Mouse (Mus musculus): ENCODE measurements around the gene Lemd1. TPM values are rescaled to one million over a fixed set of nuclear protein-coding genes. Genes with fewer than 3 reads are reported as not detected.

Gene Lemd1
- total RNA-seq, 2 experiments from 2014 or later, result not detected

DNA sequence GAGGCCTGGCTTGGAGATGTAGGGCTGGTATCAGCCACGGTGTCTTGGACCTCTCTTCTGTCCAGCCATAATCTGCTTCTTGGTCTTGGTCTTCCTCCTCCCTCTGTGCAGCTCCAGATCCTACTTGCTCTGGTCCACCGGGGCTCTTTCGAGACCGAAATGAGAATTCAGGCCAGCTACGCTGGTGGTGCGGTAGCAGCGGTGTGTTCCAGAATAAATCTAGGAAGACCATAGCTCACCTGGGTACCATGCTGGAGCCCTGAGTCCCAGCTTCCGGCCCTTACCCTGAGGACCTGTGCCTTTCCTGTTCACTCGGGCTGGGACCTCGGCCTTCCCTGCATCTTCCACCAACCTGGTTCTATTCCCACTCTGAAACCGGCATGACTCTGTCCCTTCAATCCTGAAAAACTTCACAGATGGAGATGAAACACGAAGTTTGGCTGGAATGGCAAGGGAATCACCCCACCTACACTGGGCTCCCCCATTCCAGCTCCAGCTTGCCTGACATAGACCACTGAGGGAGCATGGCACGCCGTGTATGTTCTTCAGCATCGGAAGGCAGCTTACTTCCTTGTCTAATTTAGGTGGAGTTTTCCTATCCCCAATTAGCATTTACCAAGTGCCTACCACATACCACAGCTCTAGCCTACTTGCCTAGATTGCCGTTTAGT is 7.3 kb downstream of the Lemd1 start:
- intact Hi-C loops (cut with DNase I; ENCODE audit: low total_unique reads), result no loop called here
- DNase-seq, result no peak

DNA sequence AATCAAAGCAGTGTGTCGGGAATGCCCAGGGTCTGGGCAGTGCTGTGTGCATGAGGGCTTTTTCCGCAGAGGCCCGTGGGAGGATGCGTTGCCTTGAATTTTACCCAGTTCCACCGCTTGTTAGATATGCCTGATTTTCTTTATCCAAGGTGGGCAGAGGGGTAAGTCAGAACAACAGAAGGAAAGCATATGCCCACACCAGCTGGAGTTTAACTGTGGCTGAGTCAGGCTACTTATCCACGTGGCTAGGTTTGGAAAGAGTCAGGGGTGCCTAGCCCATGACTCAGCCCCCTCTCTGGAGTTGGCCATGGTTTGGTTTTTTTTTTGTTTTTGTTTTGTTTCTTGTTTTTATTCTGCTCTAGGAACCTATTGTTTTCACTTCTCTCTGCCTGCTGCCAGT is 8.0 kb downstream of the Lemd1 start:
- no peak for DNase-seq

GRCm38 (mm10) chr1:132199934-132200333 is 8.7 kb downstream of the Lemd1 start:
- intact Hi-C loops (cut with DNase I; ENCODE audit: low total_unique reads), result no loop called here
- DNase-seq, result no peak

More for the DNA sequence above, 8.0 kb downstream of the Lemd1 start:
- intact Hi-C loops (cut with DNase I; ENCODE audit: low total_unique reads), result no loop called here

- no peak for DNase-seq
- intact Hi-C loops (cut with DNase I; ENCODE audit: low total_unique reads), result no loop called here
Measured at GRCm38 (mm10) chr1:132200562-132201510, 9.6 kb downstream of the Lemd1 start.

DNA sequence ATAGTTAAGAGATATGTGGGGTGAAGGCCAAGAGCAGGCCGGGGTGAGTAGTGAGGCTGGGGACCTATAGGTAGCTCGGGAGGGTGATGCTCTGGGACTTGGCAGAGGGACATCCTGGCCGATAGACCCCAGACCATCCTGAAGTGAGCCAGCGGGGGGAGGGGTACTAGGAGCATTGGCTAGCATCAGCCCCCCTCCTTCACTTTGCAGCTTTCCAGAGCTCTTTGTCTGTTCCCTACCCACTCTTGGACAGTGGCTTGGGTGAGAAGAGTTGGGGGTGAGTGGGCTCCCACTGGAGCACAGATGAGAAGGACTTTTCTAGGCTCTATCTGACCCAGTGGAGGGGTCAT is 10.3 kb downstream of the Lemd1 start:
- DNase-seq, result no peak
- intact Hi-C loops (cut with DNase I; ENCODE audit: low total_unique reads), result no loop called here

- DNase-seq, result no peak
- intact Hi-C loops (cut with DNase I; ENCODE audit: low total_unique reads), result no loop called here
Measured at GRCm38 (mm10) chr1:132201936-132202335, 10.7 kb downstream of the Lemd1 start.

DNA sequence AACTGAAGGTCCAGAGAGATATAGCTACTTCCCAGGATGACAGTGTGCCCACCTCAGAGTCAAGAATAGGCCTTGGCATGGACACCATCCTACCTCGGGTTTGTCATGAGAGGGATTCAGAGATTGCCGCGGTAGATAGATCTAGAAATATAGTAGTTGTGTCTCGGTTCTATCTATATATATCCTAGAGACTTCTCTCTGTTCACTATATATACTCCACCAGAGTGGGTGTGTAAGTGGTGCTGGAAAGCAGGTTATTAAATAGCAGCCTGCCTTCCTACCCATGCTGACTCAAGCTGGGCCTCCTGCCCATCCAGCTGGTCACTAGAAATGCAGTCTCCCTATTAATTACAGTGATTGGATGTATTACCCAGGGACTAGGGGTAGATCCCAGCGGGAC is 11.5 kb downstream of the Lemd1 start:
- no peak for DNase-seq
- intact Hi-C loops (cut with DNase I; ENCODE audit: low total_unique reads), result no loop called here

DNA sequence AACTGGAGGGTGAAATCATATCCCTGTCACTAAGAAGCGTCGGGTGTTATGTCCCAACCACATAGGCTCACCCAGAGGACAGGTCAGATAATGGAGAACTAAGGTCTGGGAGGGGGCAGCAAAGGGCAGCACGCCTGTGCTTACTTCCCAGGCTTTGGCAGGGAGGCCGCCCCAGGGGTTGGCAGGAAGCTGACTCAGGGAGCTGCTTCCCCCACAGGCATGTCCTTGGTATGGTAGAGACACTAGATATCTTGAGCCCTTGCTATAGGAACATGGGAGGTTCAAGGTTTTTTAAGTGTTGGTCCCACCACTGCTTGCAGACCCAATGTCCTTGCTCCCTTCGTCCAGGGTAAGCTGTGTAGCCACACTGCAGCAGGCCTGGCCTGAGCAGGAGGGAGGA is 14.7 kb downstream of the Lemd1 start:
- intact Hi-C loops (cut with DNase I; ENCODE audit: low total_unique reads), result no loop called here
- no peak for DNase-seq

- no peak for DNase-seq
- intact Hi-C loops (cut with DNase I; ENCODE audit: low total_unique reads), result no loop called here
Measured at GRCm38 (mm10) chr1:132206828-132207227, 15.6 kb downstream of the Lemd1 start.

DNA sequence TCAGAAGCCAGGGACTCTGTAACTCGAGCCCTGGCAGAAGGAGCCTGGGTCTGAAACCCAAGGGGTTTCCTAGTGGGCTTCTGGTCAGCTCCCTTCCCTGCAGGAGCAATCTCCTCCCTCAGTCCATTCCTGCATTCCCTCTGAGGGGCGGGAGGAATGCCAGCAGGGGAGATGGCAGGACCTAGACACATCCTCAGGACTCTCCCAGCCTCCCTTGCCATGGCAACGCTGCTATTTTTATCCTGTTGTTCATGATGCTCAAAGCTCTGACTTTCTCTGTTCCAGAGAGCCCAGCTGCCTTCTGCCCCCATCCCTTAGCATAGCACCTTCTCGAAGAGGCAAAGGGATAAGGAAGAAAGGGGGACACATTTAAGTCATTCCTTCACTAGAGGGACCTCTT is 16.9 kb downstream of the Lemd1 start:
- peak; percentile 27 for DNase-seq
- intact Hi-C loops (cut with DNase I; ENCODE audit: low total_unique reads), result no loop called here

DNA sequence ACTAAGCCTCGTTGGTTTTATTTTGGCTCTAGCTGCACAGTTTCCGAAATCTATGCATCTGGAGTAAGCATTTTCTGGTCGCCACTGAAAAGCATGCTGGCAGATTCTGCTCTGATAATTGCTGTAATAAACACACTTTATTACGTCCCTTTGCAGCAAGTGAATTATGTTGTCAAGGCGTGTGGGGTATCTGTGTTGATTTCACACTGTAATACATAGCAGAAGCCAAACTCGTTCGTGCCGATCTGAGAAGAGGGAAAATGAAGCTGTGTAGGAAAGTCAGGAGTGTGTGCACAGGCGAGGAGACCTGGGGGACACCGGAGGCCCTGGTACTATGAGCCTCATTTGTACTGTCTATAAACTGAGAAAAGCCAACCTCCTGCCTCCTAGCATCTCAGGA is 18.2 kb downstream of the Lemd1 start:
- no peak for DNase-seq
- intact Hi-C loops (cut with DNase I; ENCODE audit: low total_unique reads), result no loop called here

DNA sequence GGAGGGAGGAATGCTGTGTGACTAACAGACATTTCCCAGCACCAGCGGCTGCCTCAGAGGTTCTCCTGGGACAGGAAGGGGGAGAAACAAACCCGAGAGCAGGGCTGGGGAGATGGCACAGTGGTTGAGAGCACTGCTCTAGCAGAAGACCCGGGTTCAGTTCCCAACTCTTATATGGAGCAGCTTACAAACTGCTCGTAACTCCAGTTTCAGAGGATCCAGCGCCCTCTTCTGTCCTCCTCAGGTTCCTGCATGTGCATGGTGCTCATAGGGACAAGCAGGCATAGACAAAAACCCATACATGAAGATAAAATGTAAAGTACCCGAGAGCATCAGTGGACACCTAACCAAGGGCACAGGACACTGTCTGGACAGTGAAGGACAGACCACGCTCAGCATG is 19.7 kb downstream of the Lemd1 start:
- no peak for DNase-seq
- intact Hi-C loops (cut with DNase I; ENCODE audit: low total_unique reads), result no loop called here

DNA sequence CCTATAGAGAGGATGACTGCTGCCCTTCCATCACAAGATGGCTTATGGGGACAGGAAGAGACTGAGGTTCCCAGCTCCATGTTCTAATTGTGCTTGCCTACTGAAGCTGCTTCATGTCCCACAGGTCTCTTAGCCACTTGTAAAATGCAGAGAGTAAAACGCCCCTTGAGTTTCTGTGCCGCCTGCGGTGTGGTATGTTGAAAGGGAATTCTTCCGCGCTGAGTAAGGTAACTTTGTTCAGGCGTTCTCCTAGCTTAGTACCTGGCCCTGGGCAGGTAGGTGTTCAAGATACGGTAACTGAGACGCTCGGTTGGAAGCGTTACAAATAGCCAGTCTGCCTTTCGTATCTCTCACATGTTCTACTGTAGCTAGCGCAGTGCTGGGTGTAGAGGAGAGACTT is 20.4 kb downstream of the Lemd1 start:
- DNase-seq, result no peak
- intact Hi-C loops (cut with DNase I; ENCODE audit: low total_unique reads), result no loop called here

DNA sequence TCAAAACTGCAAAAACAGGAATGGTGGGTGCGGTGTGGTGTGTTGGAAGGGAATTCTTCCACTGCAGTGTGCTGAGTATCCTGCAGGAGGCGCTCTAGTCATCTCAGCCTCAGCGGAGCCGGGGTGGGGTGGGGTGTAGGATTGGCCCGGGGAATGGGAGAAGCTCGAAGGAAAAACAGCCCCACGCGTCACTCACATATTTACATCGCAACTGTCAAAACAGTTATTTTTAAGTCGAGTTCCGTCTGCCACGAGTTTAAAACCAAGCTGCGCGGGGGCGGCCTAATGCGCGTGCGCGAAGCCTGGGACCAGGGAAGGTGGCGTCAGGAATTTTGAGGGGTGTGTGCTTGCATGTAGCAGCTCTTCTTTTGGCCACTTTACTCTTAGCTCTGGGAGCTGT is 21.0 kb downstream of the Lemd1 start:
- DNase-seq, result peak; percentile 48
- intact Hi-C loops (cut with DNase I; ENCODE audit: low total_unique reads), result no loop called here

DNA sequence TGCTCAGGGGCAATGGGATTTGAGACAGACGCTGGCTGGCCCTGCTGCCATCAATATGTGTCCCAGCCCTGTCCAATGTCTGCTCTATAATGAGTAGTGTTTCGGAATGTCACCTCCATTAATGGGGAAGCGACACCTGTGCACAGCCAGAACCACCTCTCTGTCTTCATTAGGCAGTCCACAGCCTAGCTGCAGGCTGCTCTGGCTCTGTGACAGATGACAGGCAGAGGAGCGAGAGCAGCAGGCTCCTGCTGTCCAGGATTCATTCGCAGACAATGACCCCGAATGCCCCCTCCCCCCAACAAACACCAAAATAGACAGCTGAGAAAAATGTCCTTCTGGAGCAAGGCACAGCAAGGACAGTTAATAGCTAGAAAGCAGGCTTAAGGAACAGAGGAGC is 21.8 kb downstream of the Lemd1 start:
- intact Hi-C loops (cut with DNase I; ENCODE audit: low total_unique reads), result no loop called here
- DNase-seq, result no peak

DNA sequence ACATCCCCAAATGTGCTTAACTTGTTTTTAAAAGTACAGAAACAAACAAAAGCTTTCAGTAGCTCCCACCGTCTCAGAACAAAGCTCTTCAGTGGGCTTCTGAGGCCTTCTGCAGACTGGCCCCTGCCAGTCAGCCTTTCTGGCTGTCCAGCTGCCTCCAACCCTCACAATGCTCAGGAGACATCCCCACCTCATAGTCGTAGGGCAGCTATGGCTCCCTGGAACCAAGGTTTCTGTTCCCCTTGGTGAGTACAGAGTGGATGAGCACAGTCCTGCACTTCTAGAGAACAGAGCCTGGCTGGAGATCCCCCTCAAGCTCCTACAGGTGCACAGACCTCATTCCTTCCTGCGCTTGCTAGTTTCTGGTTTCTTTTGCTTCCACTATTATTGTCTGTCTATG is 25.0 kb downstream of the Lemd1 start:
- no peak for DNase-seq
- intact Hi-C loops (cut with DNase I; ENCODE audit: low total_unique reads), result no loop called here

DNA sequence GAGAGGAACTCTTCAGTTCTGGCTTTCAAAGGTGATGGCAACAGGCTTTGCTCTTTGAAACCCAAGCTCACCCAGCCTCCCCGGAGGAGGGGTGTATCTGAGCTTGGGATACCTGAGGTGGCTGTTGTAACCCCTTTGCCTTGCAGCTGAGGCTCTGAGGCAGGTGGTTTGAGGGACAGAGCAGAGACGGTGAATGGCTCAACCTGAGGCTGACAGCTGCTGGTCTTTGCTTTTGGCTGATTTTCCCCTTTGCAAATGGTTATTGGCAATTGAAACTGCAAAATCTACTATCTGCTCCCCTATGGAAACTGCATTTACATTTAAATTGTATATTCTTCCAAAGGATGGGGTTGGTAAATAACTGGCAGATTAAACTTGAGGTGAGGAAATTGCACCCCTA is 30.4 kb downstream of the Lemd1 start:
- intact Hi-C loops (cut with DNase I; ENCODE audit: low total_unique reads), result no loop called here
- no peak for DNase-seq

DNA sequence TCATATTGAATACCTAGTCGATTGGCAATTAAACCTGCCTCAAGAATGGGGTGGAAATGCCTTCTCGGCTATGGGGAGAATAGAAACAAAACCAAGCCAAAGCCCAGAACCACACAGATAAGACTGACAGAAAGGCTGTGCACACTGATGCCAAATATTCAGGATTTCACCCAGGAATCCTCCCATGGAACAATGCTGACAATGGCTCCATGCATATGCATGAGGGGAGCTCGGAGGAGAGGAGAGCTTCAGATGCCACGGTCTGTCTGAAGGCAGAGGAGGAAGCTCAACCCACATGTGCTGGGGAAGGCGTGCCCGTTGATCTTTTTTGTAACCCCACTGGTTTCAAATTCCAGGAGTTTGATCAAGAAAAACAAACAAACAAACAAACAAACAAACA is 30.9 kb downstream of the Lemd1 start:
- no peak for DNase-seq
- intact Hi-C loops (cut with DNase I; ENCODE audit: low total_unique reads), result no loop called here

DNA sequence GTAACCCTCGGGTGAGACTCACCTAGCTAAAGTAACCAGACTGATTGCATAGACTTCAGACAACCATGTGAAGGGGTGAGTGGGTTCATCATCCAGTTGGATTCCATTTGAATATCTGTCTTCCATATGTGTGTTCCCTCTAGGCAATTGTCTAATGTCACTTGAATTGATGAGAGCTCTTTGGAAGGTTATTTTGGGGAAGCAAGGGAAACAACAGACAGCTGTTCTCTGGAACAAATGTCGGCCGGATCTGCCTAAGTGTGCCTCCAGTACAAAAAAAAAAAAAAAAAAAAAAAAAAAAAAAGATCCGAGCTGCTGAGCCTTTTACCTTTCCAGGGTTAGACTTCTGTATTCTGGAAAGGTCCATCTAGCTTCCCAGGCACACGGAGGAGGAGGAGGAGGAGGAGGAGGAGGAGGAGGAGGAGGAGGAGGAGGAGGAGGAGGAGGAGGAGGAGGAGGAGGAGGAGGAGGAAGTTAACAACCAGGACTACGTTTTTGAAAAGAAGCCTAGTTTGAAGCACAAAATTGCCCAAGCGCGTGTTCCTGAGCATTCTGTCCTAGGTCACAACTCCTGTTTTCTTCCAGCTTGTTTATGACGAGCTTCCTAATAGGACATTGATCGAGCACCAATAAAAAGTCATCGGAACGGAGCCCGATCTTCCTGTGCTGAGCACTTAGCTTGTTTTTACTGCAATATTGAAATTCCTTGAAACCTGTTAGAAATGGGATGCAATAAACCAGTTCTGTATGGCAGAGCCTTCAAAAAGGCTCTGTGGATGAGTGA is 35.3 kb downstream of the Lemd1 start:
- no peak for DNase-seq
- intact Hi-C loops (cut with DNase I; ENCODE audit: low total_unique reads), result no loop called here

DNA sequence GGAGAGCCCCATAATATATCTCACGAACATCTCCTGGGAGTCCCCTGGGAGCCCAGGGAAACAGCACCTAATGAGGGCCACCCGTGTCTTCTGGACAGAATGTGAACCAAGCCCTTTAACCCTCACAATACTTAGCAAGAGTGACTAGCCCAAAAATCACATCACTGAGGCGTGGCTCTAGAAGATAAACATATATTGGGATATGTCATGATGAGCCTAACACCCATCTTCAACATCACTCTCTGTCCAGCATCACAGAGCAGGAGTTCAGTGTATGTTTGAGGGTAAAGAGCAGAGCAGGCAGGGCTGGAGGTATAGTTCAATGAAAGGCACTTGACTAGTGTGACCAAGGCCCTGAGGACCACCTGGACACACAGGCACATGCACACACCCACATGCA is 38.4 kb downstream of the Lemd1 start, which contains the start of gene Gm10188:
Gm10188 (minus strand) TSS at position 101 of the 400 bp plus-strand sequence.
- DNase-seq, result no peak
- intact Hi-C loops (cut with DNase I; ENCODE audit: low total_unique reads), result loop anchor here (5.0 kb wide), 1 partner anchor 107 kb away; no protein-coding TSS in a partner anchor

Measured in gastrocnemius, postnatal 14 days (tissue).